Mouse (Mus musculus) spleen, postnatal 4 days (tissue): Measurements from ENCODE around the gene Cox6b1.

ENCODE experiments used
- DNase-seq, 2 experiments: peaks; one replicate each; pipeline ENCODE4 v3.0.0; 2022; ENCODE audit warnings: low spot score in 2 of 2

The Cox6b1 gene

DNA sequence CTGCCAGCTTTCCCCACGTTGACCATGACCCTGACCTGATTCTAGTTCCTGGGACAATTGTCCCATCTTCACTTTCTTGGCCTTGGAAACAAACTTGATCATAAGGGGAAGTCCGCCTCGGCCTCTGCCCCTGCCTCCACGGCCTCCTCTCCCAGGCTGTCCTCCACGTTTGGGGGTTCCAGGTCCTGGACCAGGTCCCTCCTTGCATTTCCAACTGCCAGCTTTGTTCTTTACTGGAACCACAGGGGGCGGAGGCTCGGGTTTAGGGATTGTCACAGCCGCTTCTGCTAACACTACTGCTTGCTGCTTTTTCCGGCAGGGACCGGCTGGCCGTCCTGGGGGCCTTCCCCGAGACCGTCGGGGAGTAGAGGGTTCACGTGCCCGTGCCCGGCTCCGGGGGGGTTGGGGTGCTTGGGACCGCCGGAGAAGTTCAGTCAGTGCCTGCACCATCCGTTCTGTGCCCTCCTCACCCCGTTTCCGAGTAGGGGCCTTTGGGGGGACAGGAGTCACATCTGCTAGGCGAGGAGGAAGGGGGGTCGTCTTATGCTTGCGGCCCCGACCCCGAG, 39.4 kb downstream of the Cox6b1 start:
- no peak for DNase-seq

DNA sequence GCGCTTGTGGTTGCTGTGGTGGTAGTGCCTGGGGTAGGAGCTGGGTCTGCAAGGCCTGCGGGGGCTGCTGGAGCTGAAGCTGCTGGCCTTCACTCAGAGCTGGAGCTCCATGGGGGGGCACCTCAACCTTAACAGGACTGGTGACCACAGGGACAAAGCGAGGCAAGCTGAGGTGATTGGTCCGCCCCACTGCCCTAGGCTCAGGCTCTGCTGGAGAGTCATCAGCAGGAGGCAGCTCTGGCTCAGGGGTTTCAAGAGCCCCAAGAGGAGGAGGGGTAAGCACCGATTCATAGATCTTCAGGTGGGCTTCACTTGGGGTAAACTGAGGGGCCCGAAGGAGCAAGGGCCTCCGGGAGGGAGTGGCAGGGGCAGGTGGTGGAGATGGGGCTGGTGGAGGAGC, 40.8 kb downstream of the Cox6b1 start:
- no peak for DNase-seq

GRCm38 (mm10) chr7:30584339-30584738, 41.6 kb downstream of the Cox6b1 start:
- no peak for DNase-seq

- no peak for DNase-seq
These were observed 44.4 kb downstream of the Cox6b1 start for GRCm38 (mm10) chr7:30581547-30581946.

DNA sequence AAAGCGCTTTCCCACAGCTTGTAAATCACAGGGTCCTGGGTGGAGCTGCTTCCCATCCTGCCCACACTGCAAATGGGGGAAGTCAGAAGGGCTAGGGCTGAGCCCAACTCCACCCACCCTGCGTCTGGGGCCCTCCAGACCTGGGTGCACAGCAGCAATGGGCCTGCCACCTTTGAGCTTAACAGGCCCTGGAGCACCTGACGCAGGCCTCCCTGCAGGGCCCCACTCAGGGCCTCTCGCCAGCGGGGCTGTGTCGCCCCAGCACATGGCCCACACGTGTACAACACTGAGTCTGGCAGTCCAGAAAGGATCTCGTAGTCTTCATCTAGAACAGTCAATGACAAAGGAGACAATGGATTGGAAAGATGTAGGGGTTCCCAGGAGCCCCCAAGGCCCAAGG, 46.0 kb downstream of the Cox6b1 start:
- no peak for DNase-seq

- DNase-seq = peak; percentile 75 to 79
These were observed 53.0 kb downstream of the Cox6b1 start for GRCm38 (mm10) chr7:30572969-30573368.

DNA sequence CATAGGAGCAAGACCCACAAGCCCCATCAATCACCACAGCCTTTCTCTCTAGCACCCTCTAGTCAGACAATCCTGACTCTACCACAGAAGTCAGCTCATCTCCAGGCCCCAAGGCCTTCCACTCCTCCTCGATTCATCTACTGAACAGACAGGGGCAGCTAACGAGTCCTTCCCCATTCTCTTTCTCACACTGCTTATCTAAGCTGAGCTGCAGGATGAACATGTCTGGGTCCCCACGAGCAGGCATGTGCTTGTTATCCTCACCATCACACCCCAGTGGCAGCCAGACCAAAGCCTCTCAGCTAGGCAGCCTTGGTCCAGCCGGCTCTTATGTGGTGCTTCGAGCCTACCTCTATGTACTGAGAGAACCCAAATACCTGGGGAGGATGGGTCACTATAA, 53.6 kb downstream of the Cox6b1 start:
- no peak for DNase-seq

- no peak for DNase-seq
These were observed 58.4 kb downstream of the Cox6b1 start for GRCm38 (mm10) chr7:30567555-30567954.
